Mouse (Mus musculus) embryonic facial prominence, embryonic 15.5 days (tissue): ENCODE measurements at regions not wholly inside any gene's neighbourhood (a gene's known extent, or its start where the extent isn't known, plus 50 kb on each side); places are given as distances from the start of the nearest gene placed in this dataset.

Experiments used
- ATAC-seq: fragments of 200-750 bp; cut with Nextera tagmentation; 2 replicates; pipeline ENCODE4 v1.8.0; 2017; ENCODE audit warnings: low read depth, moderate TSS enrichment; ENCODE audit not compliant: insufficient number of reproducible peaks, low FRiP score, low TSS enrichment
- H3K27ac ChIP-seq: fragments of 300-500 bp; sonication (generic); replicated peaks from 2 replicates; pipeline ENCODE4 v1.5.1; 2015; ENCODE audit warnings: mild to moderate bottlenecking, inconsistent platforms
- H3K27me3 ChIP-seq: fragments of 300-500 bp; sonication (generic); 2 replicates; pipeline ENCODE4 v1.6.1; 2015; ENCODE audit warnings: inconsistent platforms
- H3K36me3 ChIP-seq: fragments of 300-500 bp; sonication (generic); 2 replicates; pipeline ENCODE4 v1.6.1; 2015; ENCODE audit warnings: mild to moderate bottlenecking, inconsistent platforms
- H3K4me1 ChIP-seq: fragments of 300-500 bp; sonication (generic); 2 replicates; pipeline ENCODE4 v1.6.1; 2015; ENCODE audit warnings: inconsistent platforms
- H3K4me2 ChIP-seq: fragments of 300-500 bp; sonication (generic); replicated peaks from 2 replicates; pipeline ENCODE4 v1.6.1; 2015; ENCODE audit warnings: mild to moderate bottlenecking, inconsistent platforms
- H3K4me3 ChIP-seq: fragments of 300-500 bp; sonication (generic); replicated peaks from 2 replicates; pipeline ENCODE4 v1.5.1; 2015; ENCODE audit warnings: mild to moderate bottlenecking, inconsistent platforms
- H3K9ac ChIP-seq: fragments of 300-500 bp; sonication (generic); 2 replicates; pipeline ENCODE4 v1.6.1; 2015; ENCODE audit warnings: inconsistent platforms
- H3K9me3 ChIP-seq: fragments of 300-500 bp; sonication (generic); replicated peaks from 2 replicates; pipeline ENCODE4 v1.6.1; 2016; ENCODE audit warnings: inconsistent platforms
- WGBS: fragments of 180-500 bp; shearing (Covaris S2); methylation state at CpG from one replicate; pipeline ENCODE4 v1.1.7; 2015; 5-methylcytosine and 5-hydroxymethylcytosine counted together

- 77% methylated on average over 9 of the region's 9 CpGs for WGBS
Observed at GRCm38 (mm10) chr17:7680658-7681057, 146.4 kb downstream of the Fndc1 start.

GRCm38 (mm10) chr17:7679786-7680185, 147.3 kb downstream of the Fndc1 start:
- H3K4me2 ChIP-seq: no peak overlapping the region
- H3K4me3 ChIP-seq: no peak overlapping the region
- no peak overlapping the region for H3K9ac ChIP-seq
- H3K27ac ChIP-seq: no peak overlapping the region
- no peaks in the 10 kb centered on the region for H3K27me3 ChIP-seq
- no peak for ATAC-seq
- H3K36me3 ChIP-seq: no peaks in the 10 kb centered on the region
- H3K9me3 ChIP-seq: no peaks in the 10 kb centered on the region
- H3K4me1 ChIP-seq: no peaks in the 10 kb centered on the region

More at GRCm38 (mm10) chr17:7680658-7681057, 146.4 kb downstream of the Fndc1 start:
- no peak overlapping the region for H3K27ac ChIP-seq
- peak; percentile 47; the same call in 1 of the 2 replicates for ATAC-seq
- H3K9ac ChIP-seq: no peak overlapping the region
- no peak overlapping the region for H3K4me3 ChIP-seq
- H3K4me1 ChIP-seq: no peaks in the 10 kb centered on the region
- H3K36me3 ChIP-seq: no peaks in the 10 kb centered on the region
- no peak overlapping the region for H3K4me2 ChIP-seq
- H3K27me3 ChIP-seq: no peaks in the 10 kb centered on the region
- H3K9me3 ChIP-seq: no peaks in the 10 kb centered on the region

GRCm38 (mm10) chr17:7678898-7679297, 148.2 kb downstream of the Fndc1 start:
- Histone ChIP-seq H3K4me1 (no peaks in the 10 kb centered on the region), H3K27ac (no peak overlapping the region), H3K27me3 (no peaks in the 10 kb centered on the region), H3K4me2 (no peak overlapping the region), H3K9ac (no peak overlapping the region), H3K4me3 (no peak overlapping the region), H3K9me3 (no peaks in the 10 kb centered on the region), H3K36me3 (no peaks in the 10 kb centered on the region)
- ATAC-seq: no peak
- 78% methylated on average over 9 of the region's 9 CpGs for WGBS

- no peak for ATAC-seq
- Histone ChIP-seq H3K4me3 (no peak overlapping the region), H3K9me3 (no peaks in the 10 kb centered on the region), H3K27ac (no peak overlapping the region), H3K4me2 (no peak overlapping the region), H3K9ac (no peak overlapping the region), H3K36me3 (no peaks in the 10 kb centered on the region), H3K27me3 (no peaks in the 10 kb centered on the region), H3K4me1 (no peaks in the 10 kb centered on the region)
- WGBS: 90% methylated on average over 7 of the region's 7 CpGs
Observed at GRCm38 (mm10) chr17:7677796-7678195, 149.3 kb downstream of the Fndc1 start.

DNA sequence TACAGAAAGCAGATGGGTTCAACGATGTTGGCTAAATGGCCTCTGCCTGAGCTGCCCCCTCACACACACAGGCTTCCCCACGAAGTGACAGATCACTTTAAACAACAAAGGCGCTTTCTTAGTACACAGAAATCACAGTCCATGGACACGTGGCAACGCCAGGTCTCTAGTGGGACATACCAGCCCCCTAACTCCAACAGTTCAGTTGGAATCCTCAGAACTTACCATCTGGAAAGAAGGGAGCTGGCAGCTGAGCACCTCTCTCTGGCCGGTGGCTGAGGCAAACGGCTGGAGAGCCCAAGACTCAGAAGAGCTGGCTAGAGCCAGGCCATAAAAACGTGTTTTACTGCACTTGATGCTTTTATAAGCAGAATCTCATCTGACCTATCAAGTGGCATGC, 149.8 kb downstream of the Fndc1 start:
- no peaks in the 10 kb centered on the region for H3K9me3 ChIP-seq
- no peak overlapping the region for H3K9ac ChIP-seq
- WGBS: 80% methylated on average over 8 of the region's 8 CpGs
- no peaks in the 10 kb centered on the region for H3K4me1 ChIP-seq
- H3K27ac ChIP-seq: no peak overlapping the region
- no peak for ATAC-seq
- H3K4me2 ChIP-seq: no peak overlapping the region
- no peaks in the 10 kb centered on the region for H3K36me3 ChIP-seq
- no peaks in the 10 kb centered on the region for H3K27me3 ChIP-seq
- no peak overlapping the region for H3K4me3 ChIP-seq

DNA sequence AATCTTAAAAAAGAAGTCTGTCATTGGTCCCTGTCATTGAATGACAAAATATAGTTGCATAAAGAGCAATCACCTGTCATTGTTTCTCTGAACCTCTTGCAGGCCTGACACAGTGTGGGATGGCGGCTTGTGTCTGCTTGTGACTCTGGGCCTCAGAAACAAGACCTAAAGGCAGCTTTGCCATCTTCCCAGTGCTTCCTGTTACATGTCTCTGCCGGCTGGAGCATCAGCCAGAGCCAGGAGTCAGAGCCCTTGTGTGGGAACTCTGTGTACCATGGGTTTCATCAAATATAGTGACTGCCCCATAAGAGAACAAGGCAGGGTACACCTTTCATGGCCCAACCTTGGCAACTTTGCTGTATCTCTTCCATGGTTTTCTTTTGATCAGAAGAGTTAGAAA, 150.3 kb downstream of the Fndc1 start:
- Histone ChIP-seq H3K4me1 (no peaks in the 10 kb centered on the region), H3K27me3 (no peaks in the 10 kb centered on the region), H3K4me2 (no peak overlapping the region), H3K27ac (no peak overlapping the region), H3K9me3 (no peaks in the 10 kb centered on the region), H3K36me3 (no peaks in the 10 kb centered on the region), H3K9ac (no peak overlapping the region), H3K4me3 (no peak overlapping the region)
- ATAC-seq: no peak
- 86% methylated on average over 2 of the region's 2 CpGs for WGBS

DNA sequence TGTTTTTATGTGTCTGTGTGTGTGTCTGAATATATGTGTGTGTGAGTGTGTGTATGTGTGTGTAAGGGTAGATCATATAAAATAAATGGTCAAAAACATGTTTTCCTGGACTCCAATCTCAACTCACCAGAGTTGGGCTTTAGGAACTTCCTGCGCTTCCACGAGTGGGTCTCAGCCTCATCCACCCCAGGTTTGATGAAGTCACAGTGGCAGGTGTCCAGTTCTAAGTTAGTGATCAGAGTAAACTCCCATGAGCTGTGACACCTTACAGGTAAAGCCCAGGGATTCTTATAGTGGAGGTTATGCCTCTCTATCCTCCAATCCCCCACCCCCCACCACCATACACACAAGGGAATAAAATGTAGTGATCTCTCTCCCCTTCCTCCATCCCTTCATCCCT, 152.6 kb downstream of the Fndc1 start:
- Histone ChIP-seq H3K9ac (no peak overlapping the region), H3K4me3 (no peak overlapping the region), H3K36me3 (no peaks in the 10 kb centered on the region), H3K4me2 (no peak overlapping the region), H3K4me1 (no peaks in the 10 kb centered on the region), H3K27ac (no peak overlapping the region), H3K27me3 (no peaks in the 10 kb centered on the region), H3K9me3 (no peaks in the 10 kb centered on the region)
- whole genome bisulfite sequencing: 87% methylated on average over 2 of the region's 2 CpGs
- no peak for ATAC-seq

- no peak overlapping the region for H3K4me2 ChIP-seq
- ATAC-seq: no peak
- H3K4me3 ChIP-seq: no peak overlapping the region
- no peak overlapping the region for H3K9ac ChIP-seq
- no peak overlapping the region for H3K27ac ChIP-seq
- peaks cover 10% of the 10 kb centered on the region; the same call in 1 of the 2 replicates for H3K4me1 ChIP-seq
- WGBS: 26% methylated on average over 3 of the region's 3 CpGs
- no peaks in the 10 kb centered on the region for H3K9me3 ChIP-seq
- H3K36me3 ChIP-seq: no peaks in the 10 kb centered on the region
- H3K27me3 ChIP-seq: no peaks in the 10 kb centered on the region
Observed at GRCm38 (mm10) chr17:7667826-7668225, 159.3 kb downstream of the Fndc1 start.

- Histone ChIP-seq H3K4me2 (no peak overlapping the region), H3K4me3 (no peak overlapping the region), H3K4me1 (peaks cover 10% of the 10 kb centered on the region; the same call in 1 of the 2 replicates), H3K9ac (no peak overlapping the region), H3K27ac (0 out of 2 replicates have a peak overlapping the region, but pooled peaks have one; percentile 7), H3K9me3 (no peaks in the 10 kb centered on the region), H3K27me3 (no peaks in the 10 kb centered on the region), H3K36me3 (no peaks in the 10 kb centered on the region)
- ATAC-seq: no peak
- 55% methylated on average over 6 of the region's 6 CpGs for WGBS
Observed at GRCm38 (mm10) chr17:7666781-7667398, 160.2 kb downstream of the Fndc1 start.

- no peak overlapping the region for H3K4me3 ChIP-seq
- H3K27ac ChIP-seq: no peak overlapping the region
- H3K4me2 ChIP-seq: no peak overlapping the region
- peaks cover 10% of the 10 kb centered on the region; the same call in 1 of the 2 replicates for H3K4me1 ChIP-seq
- 79% methylated on average over 5 of the region's 5 CpGs for WGBS
- H3K36me3 ChIP-seq: no peaks in the 10 kb centered on the region
- H3K9me3 ChIP-seq: no peaks in the 10 kb centered on the region
- H3K9ac ChIP-seq: no peak overlapping the region
- no peaks in the 10 kb centered on the region for H3K27me3 ChIP-seq
- no peak for ATAC-seq
Observed at GRCm38 (mm10) chr17:7666207-7666606, 160.9 kb downstream of the Fndc1 start.

DNA sequence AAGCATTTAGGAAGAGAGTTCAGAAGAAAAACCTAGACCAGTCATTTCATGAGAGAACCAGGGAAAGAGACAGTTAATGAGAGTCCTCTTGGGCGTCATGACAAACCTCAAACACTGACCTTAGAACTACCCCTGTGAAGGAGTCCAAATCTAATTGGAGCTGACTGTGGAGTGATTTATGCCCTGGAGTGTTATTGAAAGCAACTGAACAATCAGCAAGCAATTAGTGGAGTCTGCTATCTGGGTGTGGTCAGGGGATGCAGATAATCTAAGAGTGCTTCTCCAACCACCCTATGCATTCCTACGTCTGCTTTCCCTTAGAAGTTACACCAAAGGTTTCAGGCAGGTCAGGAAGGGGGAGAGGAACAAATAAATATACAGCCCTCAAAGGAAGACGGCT, 161.4 kb downstream of the Fndc1 start:
- Histone ChIP-seq H3K27me3 (no peaks in the 10 kb centered on the region), H3K9ac (no peak overlapping the region), H3K9me3 (no peaks in the 10 kb centered on the region), H3K4me2 (no peak overlapping the region), H3K4me3 (no peak overlapping the region), H3K36me3 (no peaks in the 10 kb centered on the region), H3K4me1 (peaks cover 10% of the 10 kb centered on the region; the same call in 1 of the 2 replicates), H3K27ac (no peak overlapping the region)
- WGBS: 37% methylated on average over 3 of the region's 3 CpGs
- no peak for ATAC-seq
